Mouse (Mus musculus) embryonic fibroblast, embryonic 13.5 days (primary cell): ENCODE data around the gene Grm1. TPM values are rescaled to one million over a fixed set of nuclear protein-coding genes. Genes with fewer than 3 reads are reported as not detected.

Experiments
- H3K27ac ChIP-seq: 2 replicates; pipeline ENCODE4 v1.5.1; 2012; ENCODE audit warnings: low read length, control low read depth, inconsistent platforms; ENCODE audit not compliant: insufficient read depth
- H3K4me1 ChIP-seq: 2 replicates; pipeline ENCODE4 v1.6.1; 2011; ENCODE audit warnings: low read length; ENCODE audit not compliant: control insufficient read depth, insufficient read depth
- H3K4me3 ChIP-seq: 2 replicates; pipeline ENCODE4 v1.5.1; 2011; ENCODE audit warnings: mild to moderate bottlenecking, control low read depth, low read length; ENCODE audit not compliant: insufficient read depth
- CTCF ChIP-seq: IDR thresholded peaks from 2 replicates; pipeline ENCODE4 v1.5.1; 2011; ENCODE audit warnings: mild to moderate bottlenecking, control low read depth, low read length, moderate library complexity, borderline replicate concordance; ENCODE audit not compliant: insufficient read depth
- POLR2A ChIP-seq: IDR thresholded peaks from 2 replicates; pipeline ENCODE4 v1.6.1; 2011; ENCODE audit warnings: low read depth, mild to moderate bottlenecking, control low read depth, low read length, moderate library complexity
- polyA plus RNA-seq: library from polyadenylated mRNA; stranded (reverse); fragments of >200 nt; gene quantifications from 2 replicates; pipeline ENCODE4 v1.2.4, GENCODE M21; 2011; ENCODE audit warnings: low read depth; ENCODE audit not compliant: missing spikeins, insufficient read length

The Grm1 gene
- not detected in 2 replicates for polyA plus RNA-seq

DNA sequence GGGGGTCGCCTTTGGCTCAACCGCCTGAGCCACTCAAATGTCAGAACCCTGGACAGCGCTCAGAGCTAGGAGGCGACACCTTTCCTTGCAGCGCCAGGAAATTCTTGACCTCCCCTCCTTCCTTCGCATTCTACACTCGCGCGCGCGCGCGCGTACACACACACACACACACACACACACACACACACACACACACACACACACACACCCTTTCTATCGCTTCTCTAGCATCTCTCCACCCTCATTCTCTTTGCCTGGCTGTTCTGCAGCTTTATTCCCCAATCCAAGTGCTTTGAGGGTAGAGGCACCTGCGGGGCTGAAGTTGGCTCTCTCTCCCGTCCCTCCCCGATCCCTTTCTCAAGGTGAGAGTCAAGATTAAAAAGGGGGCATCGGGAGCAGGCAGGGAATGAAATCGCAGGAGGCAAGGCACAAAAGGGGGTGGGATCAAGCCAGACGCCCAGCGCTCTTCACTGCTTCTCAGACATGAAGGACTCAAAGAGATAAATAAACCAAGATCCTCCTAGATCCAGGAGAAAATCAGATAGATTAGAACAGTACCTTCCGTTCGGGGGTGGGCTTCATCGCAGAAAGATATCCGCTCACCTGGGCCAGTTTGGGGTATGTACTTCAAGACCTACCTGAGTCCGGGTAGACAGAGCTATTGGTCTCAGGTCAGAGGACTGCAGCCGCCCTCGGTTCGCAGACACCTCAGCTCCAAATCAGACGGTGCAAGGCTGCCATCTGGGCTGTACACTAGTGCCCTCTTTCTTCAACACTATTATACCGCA lies at the start of gene Grm1:
Grm1 (minus strand) TSS at position 746 of the 788 bp plus-strand sequence.
- TF ChIP-seq CTCF (no peak), POLR2A (no peak)
- no peaks in the 10 kb centered on the region for H3K4me1 ChIP-seq
- H3K27ac ChIP-seq, result no peak within 1 kb of the TSS
- H3K4me3 ChIP-seq, result no peak within 1 kb of the TSS

DNA sequence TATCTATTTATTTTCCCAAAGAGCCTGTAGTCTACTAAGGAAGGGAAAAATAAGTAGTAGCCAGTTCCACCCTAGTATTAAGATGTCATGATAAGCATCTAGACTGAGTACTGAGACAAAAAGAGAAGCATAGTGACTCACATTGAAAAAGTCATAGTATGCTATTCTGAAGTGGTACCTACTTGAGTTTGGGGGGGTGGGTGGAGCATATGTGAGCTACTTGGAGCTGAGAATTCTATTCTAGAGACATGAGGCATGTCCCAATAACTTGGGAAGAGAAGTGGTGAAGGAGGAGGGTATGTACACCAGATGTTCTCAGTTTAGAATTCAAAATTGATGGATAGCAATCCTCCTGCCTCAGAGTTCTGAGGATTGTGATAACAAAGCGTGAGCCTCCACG lies 39.6 kb upstream of the Grm1 start:
- TF ChIP-seq POLR2A (no peak), CTCF (no peak)
- Histone ChIP-seq H3K4me3 (no peak overlapping the region), H3K27ac (no peak overlapping the region), H3K4me1 (no peaks in the 10 kb centered on the region)

DNA sequence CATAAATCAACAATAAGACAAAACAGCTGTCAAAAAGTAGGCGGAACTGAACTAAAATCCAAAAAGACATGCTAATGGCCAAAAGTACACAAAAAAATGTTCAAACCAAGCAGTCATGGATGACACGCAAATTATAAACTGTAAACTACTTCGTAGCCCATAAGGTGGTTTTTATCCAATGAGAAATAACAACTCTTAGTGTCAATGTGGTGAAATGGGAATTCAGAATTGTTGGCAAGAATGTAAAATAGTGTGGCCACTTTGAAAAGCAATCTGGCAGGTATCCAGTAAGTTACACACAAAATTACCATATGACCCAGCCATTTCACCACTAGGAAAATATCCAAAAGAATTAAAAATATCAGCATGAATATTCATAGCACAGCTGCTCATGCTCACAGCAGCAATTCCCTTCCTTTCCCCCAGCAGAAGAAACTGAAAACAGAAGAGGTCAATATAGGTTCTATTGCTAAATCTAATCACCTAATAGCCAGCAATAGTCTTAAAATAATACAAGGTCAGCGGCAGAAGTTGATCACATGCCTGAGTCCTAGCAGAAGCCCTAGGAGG lies 16.4 kb upstream of the Grm1 start:
- TF ChIP-seq POLR2A, result no peak
- TF ChIP-seq CTCF, result no peak
- Histone ChIP-seq H3K27ac (no peak overlapping the region), H3K4me3 (no peak overlapping the region), H3K4me1 (no peaks in the 10 kb centered on the region)

DNA sequence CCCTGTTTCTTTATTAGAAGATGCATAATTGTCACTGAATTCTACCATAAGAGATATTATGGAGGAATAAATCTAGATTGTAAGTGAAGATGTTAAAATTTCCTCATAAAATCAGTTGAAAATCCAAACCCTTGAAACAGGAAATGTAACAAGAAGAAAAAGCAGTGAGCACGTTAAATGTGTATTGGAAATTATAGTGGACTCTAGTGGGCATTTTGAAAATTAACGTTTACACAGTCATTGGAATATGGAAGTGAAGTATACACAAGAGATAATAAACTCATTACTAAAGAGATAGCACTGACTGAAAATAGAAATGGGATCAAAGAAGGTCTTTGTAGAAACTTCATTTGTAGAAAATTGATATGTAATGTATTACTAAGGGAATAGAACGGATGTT lies 4.2 kb upstream of the Grm1 start:
- Histone ChIP-seq H3K4me1 (no peaks in the 10 kb centered on the region), H3K27ac (no peak overlapping the region), H3K4me3 (no peak overlapping the region)
- TF ChIP-seq CTCF (no peak), POLR2A (no peak)

DNA sequence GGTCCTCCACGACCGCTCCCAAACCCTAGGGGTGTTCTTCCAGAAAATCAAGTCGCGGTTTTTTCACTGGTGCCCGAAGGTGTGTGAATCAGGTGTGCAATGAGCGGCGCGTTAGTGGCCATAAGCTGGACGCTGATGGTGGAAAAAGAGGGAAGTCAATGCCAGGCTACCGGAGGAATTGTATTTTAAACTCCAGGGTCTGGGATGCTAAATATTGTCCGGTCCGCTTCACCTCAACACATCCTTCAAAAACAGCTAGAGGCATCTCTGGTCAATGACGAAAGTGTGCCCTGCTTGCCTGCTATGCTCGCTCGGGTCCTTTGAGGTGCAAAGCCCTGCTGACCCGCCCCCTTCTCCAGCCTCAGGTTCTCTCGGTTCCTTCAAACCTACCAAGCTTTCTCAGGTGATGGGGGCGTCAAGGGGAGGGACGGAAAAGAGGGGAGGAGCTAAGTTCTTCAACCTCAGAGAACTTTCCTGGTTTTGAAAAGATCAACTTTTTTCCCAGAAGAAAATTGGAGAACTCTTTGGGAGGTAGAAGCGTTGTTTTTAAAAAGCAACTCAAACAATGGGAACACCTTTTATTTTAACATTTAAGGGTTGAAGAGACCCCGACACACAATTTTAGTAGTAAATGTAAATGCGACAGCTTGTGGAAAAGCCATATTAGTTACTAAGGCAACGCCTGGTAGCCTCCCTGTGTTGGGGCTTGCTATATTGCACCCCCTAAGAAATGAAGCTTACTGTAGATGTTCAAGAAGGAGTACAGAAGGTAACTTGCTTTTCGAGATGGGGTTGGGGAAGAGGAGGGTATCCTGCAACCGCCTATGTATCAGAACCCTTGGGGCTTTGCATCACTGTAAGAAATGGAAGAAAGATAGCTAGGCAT lies 1.2 kb downstream of the Grm1 start:
- H3K27ac ChIP-seq, result no peak overlapping the region
- no peaks in the 10 kb centered on the region for H3K4me1 ChIP-seq
- H3K4me3 ChIP-seq, result no peak overlapping the region
- TF ChIP-seq POLR2A (no peak), CTCF (no peak)

DNA sequence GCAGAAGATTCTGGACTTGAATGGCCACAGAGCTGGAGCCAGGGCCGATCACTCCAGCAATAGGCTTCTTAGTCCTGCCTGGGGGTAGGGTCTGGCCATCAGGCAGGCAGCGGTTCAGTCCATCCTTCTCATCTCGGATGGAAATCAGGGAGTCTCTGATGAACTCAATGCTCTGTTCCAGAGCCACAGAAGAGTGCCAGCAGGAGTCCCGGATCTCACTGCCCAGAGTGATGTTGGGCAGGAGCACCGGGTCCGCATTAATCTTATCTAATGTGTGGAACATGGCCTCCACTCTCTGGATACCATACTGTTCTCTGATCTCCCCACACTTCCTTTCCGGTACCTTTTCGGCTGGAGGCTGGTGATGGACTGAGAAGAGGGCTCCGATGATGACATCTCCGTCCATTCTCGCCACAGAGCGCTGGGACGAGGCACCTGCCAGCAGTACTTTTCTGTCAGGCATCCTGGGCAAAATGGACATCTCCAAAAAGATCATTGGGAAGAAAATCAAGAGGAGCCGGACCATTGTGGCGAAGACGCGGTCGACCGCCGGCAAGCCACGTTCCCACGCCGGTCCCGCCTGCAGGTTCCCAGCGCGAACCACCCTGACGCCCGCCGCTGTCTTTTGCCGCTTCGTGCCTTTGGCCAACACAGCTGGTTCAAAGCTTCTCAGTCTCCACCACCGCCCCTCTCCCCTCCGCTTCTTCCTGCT lies 2.0 kb downstream of the Grm1 start:
- H3K4me3 ChIP-seq, result no peak overlapping the region
- H3K27ac ChIP-seq, result no peak overlapping the region
- no peak for TF ChIP-seq CTCF
- no peak for TF ChIP-seq POLR2A
- no peaks in the 10 kb centered on the region for H3K4me1 ChIP-seq

DNA sequence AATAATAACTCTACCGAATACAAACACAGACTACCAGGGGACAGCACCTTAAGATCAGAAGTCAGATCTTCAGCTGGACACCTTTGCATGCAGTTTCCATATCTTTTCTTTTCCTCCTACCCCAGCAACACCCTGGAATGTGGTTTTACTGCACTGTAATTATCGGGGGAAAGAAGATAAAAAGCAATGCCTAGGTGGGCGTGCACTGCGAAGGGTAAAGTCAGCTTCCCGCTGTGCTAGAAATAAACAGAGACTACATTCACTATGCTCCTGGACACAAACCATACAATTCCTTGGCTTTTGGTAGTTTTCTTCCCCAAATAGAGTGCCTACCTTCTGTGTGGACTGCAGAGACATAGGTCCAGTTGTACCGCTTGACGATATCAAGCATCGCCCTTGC lies 2.6 kb downstream of the Grm1 start:
- H3K4me3 ChIP-seq, result no peak overlapping the region
- no peaks in the 10 kb centered on the region for H3K4me1 ChIP-seq
- no peak overlapping the region for H3K27ac ChIP-seq
- TF ChIP-seq POLR2A (no peak), CTCF (no peak)

DNA sequence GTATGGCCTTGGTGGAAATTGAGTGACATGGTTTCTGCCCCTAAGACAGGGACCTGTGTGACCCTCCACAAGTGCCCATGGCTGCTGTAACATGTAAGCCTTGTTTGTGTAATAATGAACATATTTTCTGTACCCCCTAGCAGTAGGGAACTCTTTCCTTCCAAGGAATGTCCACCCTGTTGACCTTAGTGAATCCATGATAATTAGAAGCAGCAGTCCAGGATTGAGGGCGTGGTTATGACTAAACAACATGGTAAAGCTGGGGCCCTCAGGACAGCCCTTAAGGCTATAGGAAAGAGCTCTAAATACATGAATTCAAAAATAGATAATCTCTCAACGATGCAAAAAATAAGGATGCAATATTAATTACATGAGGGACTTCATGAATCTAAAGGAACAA lies 17.0 kb downstream of the Grm1 start:
- TF ChIP-seq CTCF (no peak), POLR2A (no peak)
- Histone ChIP-seq H3K27ac (no peak overlapping the region), H3K4me3 (no peak overlapping the region), H3K4me1 (no peaks in the 10 kb centered on the region)
